Mouse (Mus musculus) limb, embryonic 12.5 days (tissue): Measurements from ENCODE around the gene Ankrd33. TPM values are rescaled to one million over a fixed set of nuclear protein-coding genes. Genes with fewer than 3 reads are reported as not detected.
A peak's percentile ranks its signal among the peaks of the same experiment; 100 is the strongest.

Source experiments
- ATAC-seq: fragments of 200-750 bp; cut with Nextera tagmentation; 2 replicates; pipeline ENCODE4 v1.8.0; 2017; ENCODE audit warnings: low read depth, moderate TSS enrichment; ENCODE audit not compliant: insufficient number of reproducible peaks, insufficient read depth, low FRiP score, low TSS enrichment
- H3K27ac ChIP-seq: fragments of 300-500 bp; sonication (generic); 2 replicates; pipeline ENCODE4 v1.5.1; 2016; ENCODE audit warnings: mild to moderate bottlenecking, moderate library complexity
- H3K27me3 ChIP-seq: fragments of 300-500 bp; sonication (generic); 2 replicates; pipeline ENCODE4 v1.6.1; 2016; ENCODE audit warnings: mild to moderate bottlenecking, moderate library complexity
- H3K36me3 ChIP-seq: fragments of 300-500 bp; sonication (generic); 2 replicates; pipeline ENCODE4 v1.6.1; 2016; ENCODE audit warnings: mild to moderate bottlenecking, moderate library complexity
- H3K4me1 ChIP-seq: fragments of 300-500 bp; sonication (generic); replicated peaks from 2 replicates; pipeline ENCODE4 v1.6.1; 2016
- H3K4me2 ChIP-seq: fragments of 300-500 bp; sonication (generic); 2 replicates; pipeline ENCODE4 v1.6.1; 2016; ENCODE audit warnings: mild to moderate bottlenecking, moderate library complexity
- H3K4me3 ChIP-seq: fragments of 300-500 bp; sonication (generic); replicated peaks from 2 replicates; pipeline ENCODE4 v1.5.1; 2016; ENCODE audit warnings: mild to moderate bottlenecking
- H3K9ac ChIP-seq: fragments of 300-500 bp; sonication (generic); replicated peaks from 2 replicates; pipeline ENCODE4 v1.6.1; 2016; ENCODE audit warnings: mild to moderate bottlenecking, moderate library complexity
- H3K9me3 ChIP-seq: fragments of 300-500 bp; sonication (generic); 2 replicates; pipeline ENCODE4 v1.6.1; 2016; ENCODE audit warnings: mild to moderate bottlenecking, moderate library complexity
- WGBS: fragments of 180-500 bp; shearing (Covaris S2); methylation state at CpG from one replicate; pipeline ENCODE4 v1.1.7; 2016; 5-methylcytosine and 5-hydroxymethylcytosine counted together
- polyA plus RNA-seq: library from polyadenylated mRNA; unstranded; fragments of >200 nt; fragmentation: Nextera tagmentation; extraction: Ambion mirVana; gene quantifications from 2 replicates; pipeline ENCODE4 v1.2.1, GENCODE M21; 2016

Ankrd33 gene
- polyA plus RNA-seq, 1 experiment from 2014 or later: not detected

GRCm38 (mm10) chr15:101139885-101140284, 24.3 kb downstream of the Ankrd33 start:
- WGBS: 13% methylated on average over 12 of the region's 12 CpGs
- no peak for ATAC-seq

GRCm38 (mm10) chr15:101140587-101140986, 25.0 kb downstream of the Ankrd33 start:
- ATAC-seq: no peak
- H3K9me3 ChIP-seq: no peaks in the 10 kb centered on the region
- no peak overlapping the region for H3K9ac ChIP-seq
- H3K27me3 ChIP-seq: no peaks in the 10 kb centered on the region
- H3K36me3 ChIP-seq: peaks cover 6% of the 10 kb centered on the region; the same call in 1 of the 2 replicates
- H3K27ac ChIP-seq: peak overlapping the region; percentile 73; the same call in 1 of the 2 replicates
- peaks cover 56% of the 10 kb centered on the region for H3K4me1 ChIP-seq
- 52% methylated on average over 6 of the region's 6 CpGs for WGBS
- no peak overlapping the region for H3K4me3 ChIP-seq
- H3K4me2 ChIP-seq: peak overlapping the region; percentile 19; the same call in 1 of the 2 replicates

More at GRCm38 (mm10) chr15:101139885-101140284, 24.3 kb downstream of the Ankrd33 start:
- H3K27ac ChIP-seq: peak overlapping the region; percentile 73
- H3K36me3 ChIP-seq: peaks cover 6% of the 10 kb centered on the region; the same call in 1 of the 2 replicates
- no peak overlapping the region for H3K4me2 ChIP-seq
- no peak overlapping the region for H3K4me3 ChIP-seq
- H3K4me1 ChIP-seq: peaks cover 56% of the 10 kb centered on the region
- no peaks in the 10 kb centered on the region for H3K9me3 ChIP-seq
- H3K9ac ChIP-seq: no peak overlapping the region
- H3K27me3 ChIP-seq: no peaks in the 10 kb centered on the region

GRCm38 (mm10) chr15:101141061-101141541, 25.5 kb downstream of the Ankrd33 start:
- Histone ChIP-seq H3K36me3 (peaks cover 6% of the 10 kb centered on the region; the same call in 1 of the 2 replicates), H3K27ac (peak overlapping the region; percentile 73; the same call in 1 of the 2 replicates), H3K4me1 (peaks cover 60% of the 10 kb centered on the region), H3K9ac (no peak overlapping the region), H3K4me2 (peak overlapping the region; percentile 19; the same call in 1 of the 2 replicates), H3K9me3 (no peaks in the 10 kb centered on the region), H3K27me3 (no peaks in the 10 kb centered on the region), H3K4me3 (no peak overlapping the region)
- 4% methylated on average over 11 of the region's 14 CpGs for WGBS
- peak; percentile 35 for ATAC-seq

- H3K4me1 ChIP-seq: peaks cover 64% of the 10 kb centered on the region
- H3K27me3 ChIP-seq: 0 out of 2 replicates have a peak, but pooled peaks cover 3% of the 10 kb centered on the region
- no peaks in the 10 kb centered on the region for H3K36me3 ChIP-seq
- no peaks in the 10 kb centered on the region for H3K9me3 ChIP-seq
- WGBS: 47% methylated on average over 8 of the region's 8 CpGs
- ATAC-seq: no peak
- no peak overlapping the region for H3K4me3 ChIP-seq
- no peak overlapping the region for H3K9ac ChIP-seq
- H3K4me2 ChIP-seq: peak overlapping the region; percentile 45; the same call in 1 of the 2 replicates
- H3K27ac ChIP-seq: 0 out of 2 replicates have a peak overlapping the region, but pooled peaks have one; percentile 84
These were observed 27.1 kb downstream of the Ankrd33 start for GRCm38 (mm10) chr15:101142672-101143071.

GRCm38 (mm10) chr15:101143494-101143893, 27.9 kb downstream of the Ankrd33 start:
- Histone ChIP-seq H3K4me2 (peak overlapping the region; percentile 45), H3K9ac (no peak overlapping the region; the same call in 1 of the 2 replicates), H3K36me3 (no peaks in the 10 kb centered on the region), H3K4me1 (peaks cover 72% of the 10 kb centered on the region), H3K27me3 (0 out of 2 replicates have a peak, but pooled peaks cover 3% of the 10 kb centered on the region), H3K4me3 (0 out of 2 replicates have a peak overlapping the region, but pooled peaks have one; percentile 7), H3K9me3 (no peaks in the 10 kb centered on the region), H3K27ac (peak overlapping the region; percentile 84)
- WGBS: 15% methylated on average over 8 of the region's 8 CpGs
- no peak for ATAC-seq

- 78% methylated on average over 5 of the region's 5 CpGs for WGBS
- Histone ChIP-seq H3K4me3 (no peak overlapping the region), H3K4me2 (no peak overlapping the region), H3K27me3 (0 out of 2 replicates have a peak, but pooled peaks cover 3% of the 10 kb centered on the region), H3K9me3 (no peaks in the 10 kb centered on the region), H3K36me3 (no peaks in the 10 kb centered on the region), H3K27ac (peak overlapping the region; percentile 84), H3K4me1 (peaks cover 70% of the 10 kb centered on the region), H3K9ac (no peak overlapping the region)
- no peak for ATAC-seq
These were observed 28.6 kb downstream of the Ankrd33 start for GRCm38 (mm10) chr15:101144176-101144575.

GRCm38 (mm10) chr15:101144779-101145178, 29.2 kb downstream of the Ankrd33 start:
- Histone ChIP-seq H3K9ac (no peak overlapping the region), H3K27ac (peak overlapping the region; percentile 84), H3K27me3 (0 out of 2 replicates have a peak, but pooled peaks cover 3% of the 10 kb centered on the region), H3K4me1 (peaks cover 64% of the 10 kb centered on the region), H3K36me3 (no peaks in the 10 kb centered on the region), H3K4me3 (no peak overlapping the region), H3K4me2 (no peak overlapping the region), H3K9me3 (no peaks in the 10 kb centered on the region)
- no peak for ATAC-seq
- WGBS: 88% methylated on average over 8 of the region's 8 CpGs

GRCm38 (mm10) chr15:101145424-101146099, 30.0 kb downstream of the Ankrd33 start:
- WGBS: 11% methylated on average over 19 of the region's 19 CpGs
- peak overlapping the region; percentile 50 for H3K4me2 ChIP-seq

GRCm38 (mm10) chr15:101146100-101146965, 30.8 kb downstream of the Ankrd33 start:
- peak overlapping the region; percentile 50 for H3K4me2 ChIP-seq
- H3K36me3 ChIP-seq: no peaks in the 10 kb centered on the region
- H3K27me3 ChIP-seq: 0 out of 2 replicates have a peak, but pooled peaks cover 3% of the 10 kb centered on the region
- H3K4me3 ChIP-seq: no peak overlapping the region
- H3K4me1 ChIP-seq: peaks cover 52% of the 10 kb centered on the region
- no peak overlapping the region for H3K9ac ChIP-seq
- WGBS: 63% methylated on average over 15 of the region's 15 CpGs
- no peaks in the 10 kb centered on the region for H3K9me3 ChIP-seq
- ATAC-seq: no peak
- peak overlapping the region; percentile 72 for H3K27ac ChIP-seq

More at GRCm38 (mm10) chr15:101145424-101146099, 30.0 kb downstream of the Ankrd33 start:
- peak; percentile 85 for ATAC-seq
- 0 out of 2 replicates have a peak, but pooled peaks cover 3% of the 10 kb centered on the region for H3K27me3 ChIP-seq
- no peaks in the 10 kb centered on the region for H3K36me3 ChIP-seq
- no peak overlapping the region for H3K9ac ChIP-seq
- H3K4me1 ChIP-seq: peaks cover 57% of the 10 kb centered on the region
- H3K27ac ChIP-seq: peak overlapping the region; percentile 72
- H3K9me3 ChIP-seq: no peaks in the 10 kb centered on the region
- no peak overlapping the region for H3K4me3 ChIP-seq

GRCm38 (mm10) chr15:101147115-101147909, 31.8 kb downstream of the Ankrd33 start:
- no peak for ATAC-seq
- 0 out of 2 replicates have a peak, but pooled peaks cover 3% of the 10 kb centered on the region for H3K27me3 ChIP-seq
- H3K36me3 ChIP-seq: no peaks in the 10 kb centered on the region
- no peak overlapping the region; the same call in 1 of the 2 replicates for H3K27ac ChIP-seq
- no peaks in the 10 kb centered on the region for H3K9me3 ChIP-seq
- H3K4me1 ChIP-seq: peaks cover 49% of the 10 kb centered on the region
- no peak overlapping the region for H3K4me3 ChIP-seq
- 83% methylated on average over 16 of the region's 16 CpGs for WGBS
- H3K9ac ChIP-seq: no peak overlapping the region
- H3K4me2 ChIP-seq: no peak overlapping the region
